Mouse (Mus musculus) liver, adult 2 months (tissue): Measurements from ENCODE around the gene Bmpr2.

Experiments
- CTCF ChIP-seq: fragments of 200-500 bp; IDR thresholded peaks from 2 replicates; pipeline ENCODE4 v1.5.1; 2011; ENCODE audit warnings: low read depth, low read length, control low read depth
- POLR2A ChIP-seq: fragments of 200-500 bp; IDR thresholded peaks from 2 replicates; pipeline ENCODE4 v1.6.1; 2011; ENCODE audit warnings: low read length, control low read depth; ENCODE audit not compliant: insufficient read depth; ENCODE audit errors: extremely low read depth

- TF ChIP-seq CTCF = no peak
- TF ChIP-seq POLR2A = no peak
These were observed 128.0 kb downstream of the Bmpr2 start for GRCm38 (mm10) chr1:59891185-59891584.
